Mouse (Mus musculus) urinary bladder, adult 2 months (tissue): ENCODE data around the gene Gm20538. TPM values are rescaled to one million over a fixed set of nuclear protein-coding genes. Genes with fewer than 3 reads are reported as not detected.

Source experiments
- DNase-seq: peaks from one replicate; pipeline ENCODE4 v3.0.0; 2022; ENCODE audit warnings: low spot score
- polyA plus RNA-seq: library from polyadenylated mRNA; depleted of rRNA; stranded (reverse); fragments of >200 nt; gene quantifications from 2 replicates; pipeline ENCODE4 v1.2.3, GENCODE M21; 2012

Gene Gm20538
- polyA plus RNA-seq, 1 experiment = not detected

GRCm38 (mm10) chr19:44530018-44530417, 22.6 kb downstream of the Gm20538 start:
- no peak for DNase-seq

- no peak for DNase-seq
These were observed 27.0 kb downstream of the Gm20538 start for GRCm38 (mm10) chr19:44525551-44526205.

DNA sequence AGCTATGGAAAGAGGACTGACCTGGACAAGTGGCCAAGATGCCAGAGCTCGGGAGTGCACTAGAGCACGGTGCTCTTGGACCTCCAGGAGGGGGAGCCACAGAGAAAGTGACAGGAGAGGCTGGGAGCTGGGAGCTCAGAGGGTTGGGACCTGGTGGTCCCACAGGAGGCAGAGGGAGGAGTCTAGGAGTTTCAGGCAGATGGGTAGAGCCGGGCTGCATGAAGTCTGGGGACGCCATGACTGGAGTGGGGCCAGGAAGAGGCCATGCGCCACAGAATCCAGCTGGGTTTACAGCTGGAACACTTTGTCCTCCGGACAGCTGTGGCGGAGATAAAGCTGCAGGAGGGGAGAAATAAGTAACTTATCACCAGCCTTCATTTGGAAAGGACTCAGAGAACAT, 33.5 kb downstream of the Gm20538 start:
- no peak for DNase-seq

DNA sequence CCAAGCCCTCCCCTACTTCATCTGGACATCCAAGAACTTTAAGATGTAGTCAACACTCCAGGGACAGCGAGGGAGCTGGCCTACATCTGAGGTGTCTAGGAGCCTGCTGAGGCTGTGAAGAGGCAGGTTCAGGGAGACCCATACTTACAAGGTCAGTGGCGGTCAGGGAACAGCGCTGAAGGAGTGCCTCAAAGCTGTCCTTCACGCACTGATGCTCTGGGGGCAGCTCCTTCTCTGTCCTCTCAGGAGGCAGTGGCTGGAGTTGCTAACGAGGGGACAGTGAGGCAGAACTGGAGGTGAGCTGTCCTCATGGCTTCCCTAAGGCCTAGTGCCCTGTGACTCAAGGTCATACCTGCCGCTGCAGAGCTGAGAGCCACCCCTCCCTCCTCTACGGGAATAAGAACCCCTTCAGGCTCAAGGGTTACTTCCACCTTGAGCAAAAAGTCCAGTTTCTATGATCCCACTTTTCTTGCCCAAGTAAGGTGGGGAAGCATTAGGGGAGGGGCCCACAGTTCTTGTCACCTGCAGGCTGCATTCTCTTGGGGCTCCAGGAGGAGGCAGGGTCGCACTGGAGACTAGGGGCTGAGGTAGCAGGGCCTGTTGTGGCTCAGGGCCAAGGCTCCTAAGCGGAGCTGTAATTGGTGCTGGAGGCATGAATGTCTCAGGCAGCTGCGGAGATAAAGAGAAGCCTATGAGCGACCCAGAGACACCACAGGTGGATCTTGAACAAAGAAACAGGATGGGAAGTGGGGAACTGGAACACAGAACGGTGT, 34.4 kb downstream of the Gm20538 start:
- DNase-seq = no peak

DNA sequence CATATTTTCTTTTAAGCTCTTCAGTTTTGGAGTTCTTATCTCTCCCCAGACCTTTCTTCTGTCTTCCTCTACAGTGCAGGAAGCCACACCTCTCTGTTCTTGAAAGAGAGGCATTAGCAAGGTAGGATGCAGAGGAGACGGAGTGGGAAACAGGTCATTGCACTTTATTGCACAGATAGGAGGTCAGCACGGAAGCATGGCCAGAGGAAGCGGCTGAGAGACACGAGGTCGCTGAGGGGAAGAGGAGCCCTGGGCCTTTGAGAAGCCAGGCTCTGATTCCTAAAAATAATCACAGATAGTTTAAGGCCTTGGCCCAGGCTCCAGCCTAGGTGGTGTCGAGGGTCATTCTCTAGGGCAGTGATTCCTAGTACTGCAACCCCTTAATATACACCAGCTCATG, 36.9 kb downstream of the Gm20538 start:
- no peak for DNase-seq

GRCm38 (mm10) chr19:44514521-44515451, 37.8 kb downstream of the Gm20538 start:
- no peak for DNase-seq

- DNase-seq = no peak
These were observed 38.6 kb downstream of the Gm20538 start for GRCm38 (mm10) chr19:44513921-44514482.

GRCm38 (mm10) chr19:44513054-44513833, 39.4 kb downstream of the Gm20538 start:
- no peak for DNase-seq

DNA sequence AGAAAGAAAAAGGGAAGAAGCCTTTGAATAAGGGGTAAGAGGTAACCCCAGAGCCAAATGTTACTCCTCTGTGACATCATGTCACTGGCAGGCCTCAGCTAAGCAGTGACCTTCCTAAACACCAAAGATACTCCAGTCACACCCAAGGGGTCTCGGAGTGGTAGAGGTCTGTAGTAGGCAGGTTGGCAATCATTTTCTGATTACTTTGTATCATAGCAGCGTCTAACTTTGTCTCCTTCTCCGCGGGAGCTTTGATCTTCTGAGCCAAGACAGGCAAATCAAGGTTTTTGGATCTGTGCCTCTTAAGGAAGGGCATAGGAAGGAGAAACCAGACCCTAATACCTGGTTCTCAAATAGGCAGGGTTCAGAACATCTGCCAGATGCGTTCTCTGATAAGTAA, 40.0 kb downstream of the Gm20538 start:
- DNase-seq = no peak

- no peak for DNase-seq
These were observed 41.0 kb downstream of the Gm20538 start for GRCm38 (mm10) chr19:44511451-44512231.

GRCm38 (mm10) chr19:44510534-44511175, 42.0 kb downstream of the Gm20538 start:
- DNase-seq = no peak

DNA sequence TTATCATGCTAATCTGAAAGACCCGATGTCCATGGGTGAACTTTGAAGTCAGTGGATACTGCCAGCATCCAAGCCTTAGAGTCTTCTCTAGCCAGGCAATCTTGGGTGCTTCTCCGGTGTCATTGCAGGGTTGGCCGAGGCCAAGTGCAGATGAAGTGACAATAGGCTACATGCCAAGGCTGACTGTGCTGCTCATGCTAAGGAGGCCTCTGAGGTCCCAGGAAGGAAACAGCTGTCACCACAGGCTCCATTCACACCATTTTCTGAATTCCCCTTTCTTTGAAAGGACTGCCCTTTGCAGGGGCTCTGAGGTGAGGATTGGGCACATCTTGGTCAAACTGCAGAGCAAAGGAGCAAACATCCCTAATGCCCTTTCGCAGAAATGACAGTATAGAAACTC, 49.9 kb downstream of the Gm20538 start:
- DNase-seq = no peak

DNA sequence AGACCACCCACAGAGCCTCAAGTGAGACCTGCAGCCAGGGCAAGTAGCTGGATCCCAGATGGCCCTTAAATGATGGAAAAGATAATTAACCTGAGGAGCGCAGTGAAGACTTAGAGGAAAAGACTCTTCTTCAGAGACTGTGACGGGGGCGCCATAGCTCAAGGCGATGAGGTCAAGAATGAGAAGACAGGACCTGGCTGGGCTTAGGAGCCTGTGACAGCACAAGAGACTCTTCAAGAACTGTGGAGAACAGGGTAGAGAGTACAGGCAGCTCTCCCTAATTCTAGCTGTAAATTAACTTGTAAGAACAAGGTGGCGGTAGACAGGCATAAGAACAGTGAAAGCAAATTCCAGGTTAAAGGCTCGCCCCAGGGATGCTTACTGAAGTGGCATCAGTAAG, 50.7 kb downstream of the Gm20538 start:
- no peak for DNase-seq

GRCm38 (mm10) chr19:44500240-44500639, 52.4 kb downstream of the Gm20538 start:
- no peak for DNase-seq

- no peak for DNase-seq
These were observed 53.7 kb downstream of the Gm20538 start for GRCm38 (mm10) chr19:44498936-44499335.

- no peak for DNase-seq
These were observed 55.7 kb downstream of the Gm20538 start for GRCm38 (mm10) chr19:44496941-44497340.

- DNase-seq = no peak
These were observed 56.1 kb downstream of the Gm20538 start for GRCm38 (mm10) chr19:44496511-44496910.
